Mouse (Mus musculus) ES-E14 (cell line): ENCODE measurements around the gene Per3. TPM values are rescaled to one million over a fixed set of nuclear protein-coding genes. Genes with fewer than 3 reads are reported as not detected.

Experiments
- DNase-seq: peaks from one replicate; pipeline ENCODE4 v3.0.0-alpha.2; 2013; ENCODE audit warnings: low read depth, low spot score
- H3K27ac ChIP-seq: 2 replicates; pipeline ENCODE4 v1.5.1; 2012; ENCODE audit warnings: low read depth, mild to moderate bottlenecking, low read length, moderate library complexity, mixed read lengths; ENCODE audit not compliant: poor library complexity, insufficient read depth, severe bottlenecking
- H3K36me3 ChIP-seq: 2 replicates; pipeline ENCODE4 v1.6.1; 2012; ENCODE audit warnings: mild to moderate bottlenecking, low read length, moderate library complexity, mixed read lengths; ENCODE audit not compliant: control insufficient read depth, poor library complexity, insufficient read depth, severe bottlenecking
- H3K4me1 ChIP-seq, 2 experiments: fragments of 150-350 bp in 1 of 2; sonication (generic) in 1 of 2; 2 replicates each; pipeline ENCODE4 v1.6.1; 2012; ENCODE audit warnings: low read length in 2 of 2, mild to moderate bottlenecking in 1 of 2, mixed read lengths in 1 of 2; ENCODE audit not compliant: control insufficient read depth in 2 of 2, insufficient read depth in 2 of 2, poor library complexity in 1 of 2
- H3K4me3 ChIP-seq, 2 experiments: fragments of 150-350 bp in 1 of 2; sonication (generic) in 1 of 2; 2 replicates each; pipeline ENCODE4 v1.5.1; 2012; ENCODE audit warnings: low read length in 2 of 2, low read depth in 1 of 2, mild to moderate bottlenecking in 1 of 2, mixed read lengths in 1 of 2; ENCODE audit not compliant: insufficient read depth in 1 of 2, poor library complexity in 1 of 2, severe bottlenecking in 1 of 2
- H3K9ac ChIP-seq: 2 replicates; pipeline ENCODE4 v1.6.1; 2012; ENCODE audit warnings: low read depth, mild to moderate bottlenecking, low read length, mixed read lengths; ENCODE audit not compliant: poor library complexity, insufficient read depth, severe bottlenecking
- H3K9me3 ChIP-seq: fragments of 150-350 bp; sonication (generic); 2 replicates; pipeline ENCODE4 v1.6.1; 2012; ENCODE audit warnings: low read depth, mild to moderate bottlenecking, low read length; ENCODE audit not compliant: control insufficient read depth, insufficient read depth
- CHD2 ChIP-seq: IDR thresholded peaks from 2 replicates; pipeline ENCODE4 v1.6.1; 2014; ENCODE audit warnings: mild to moderate bottlenecking, low read depth, low read length, inconsistent platforms
- HCFC1 ChIP-seq: IDR thresholded peaks from 2 replicates; pipeline ENCODE4 v1.6.1; 2012; ENCODE audit warnings: low read length, inconsistent platforms, borderline replicate concordance; ENCODE audit not compliant: insufficient read depth
- MAFK ChIP-seq: IDR thresholded peaks from 2 replicates; pipeline ENCODE4 v1.6.1; 2014; ENCODE audit warnings: mild to moderate bottlenecking, low read depth, low read length, inconsistent platforms; ENCODE audit not compliant: insufficient read depth
- ZC3H11A ChIP-seq: IDR thresholded peaks from 2 replicates; pipeline ENCODE4 v1.6.1; 2012; ENCODE audit warnings: low read depth, mild to moderate bottlenecking, inconsistent platforms, low read length, borderline replicate concordance
- ZNF384 ChIP-seq: IDR thresholded peaks from 2 replicates; pipeline ENCODE4 v1.6.1; 2012; ENCODE audit warnings: low read depth, low read length, inconsistent platforms
- in situ Hi-C, 2 experiments: fragments of 600-800 bp; cut with MboI; formaldehyde crosslinking; loops; one replicate each; pipeline ENCODE4 v1.15.1; 2025; ENCODE audit warnings: low sequenced_read_pairs in 2 of 2, inconsistent platforms in 1 of 2; ENCODE audit not compliant: unreplicated experiment in 2 of 2
- total RNA-seq: library from RNA; depleted of rRNA; stranded (reverse); fragments of 300-350 nt; gene quantifications from 2 replicates; pipeline ENCODE4 v1.2.3, GENCODE M21; 2012

Gene Per3
- total RNA-seq, 1 experiment, result 2.4 TPM

GRCm38 (mm10) chr4:151057347-151058321 lies 13.2 kb upstream of the Per3 start, which contains the start of gene Vamp3:
Gene Vamp3, minus strand, starts transcription at chr4:151057963.
- no peaks in the 10 kb centered on the region for H3K9me3 ChIP-seq
- TF ChIP-seq MAFK, result no peak
- peak; percentile 50; the same call in 1 of the 2 replicates for TF ChIP-seq CHD2
- H3K4me3 ChIP-seq, result peak within 1 kb of the TSS; percentile 84 to 85
- DNase-seq, result peak; percentile 95
- H3K9ac ChIP-seq, result peak within 1 kb of the TSS; percentile 89
- H3K36me3 ChIP-seq, result peaks cover 4% of the 10 kb centered on the region; the same call in 1 of the 2 replicates
- in situ Hi-C loops, result no loop called here
- H3K4me1 ChIP-seq, result no peaks in the 10 kb centered on the region
- peak within 1 kb of the TSS; percentile 32 for H3K27ac ChIP-seq

- no peak for DNase-seq
- Histone ChIP-seq H3K9ac (no peak overlapping the region), H3K4me1 (no peaks in the 10 kb centered on the region), H3K36me3 (peaks cover 8% of the 10 kb centered on the region; the same call in 1 of the 2 replicates), H3K4me3 (no peak overlapping the region), H3K27ac (no peak overlapping the region), H3K9me3 (no peaks in the 10 kb centered on the region)
- in situ Hi-C loops, result no loop called here
- TF ChIP-seq CHD2 (no peak), ZNF384 (no peak), ZC3H11A (no peak), HCFC1 (no peak), MAFK (no peak)
These were observed 6.7 kb upstream of the Per3 start for GRCm38 (mm10) chr4:151051162-151051561.

- no peak overlapping the region for H3K4me3 ChIP-seq
- no peaks in the 10 kb centered on the region for H3K9me3 ChIP-seq
- H3K36me3 ChIP-seq, result peaks cover 6% of the 10 kb centered on the region; the same call in 1 of the 2 replicates
- no peak overlapping the region for H3K27ac ChIP-seq
- DNase-seq, result no peak
- peaks cover 3% of the 10 kb centered on the region in 2 experiments; a peak in 2 of 4 replicates for H3K4me1 ChIP-seq
- in situ Hi-C loops, result no loop called here
- TF ChIP-seq HCFC1 (no peak), MAFK (no peak), ZC3H11A (no peak), CHD2 (no peak), ZNF384 (no peak)
- no peak overlapping the region for H3K9ac ChIP-seq
These were observed 2.1 kb upstream of the Per3 start for GRCm38 (mm10) chr4:151046524-151046923.

GRCm38 (mm10) chr4:151044944-151045570 lies 592 bp upstream of the Per3 start:
- Histone ChIP-seq H3K27ac (no peak overlapping the region), H3K36me3 (peaks cover 2% of the 10 kb centered on the region; the same call in 1 of the 2 replicates), H3K4me3 (peak overlapping the region; percentile 65 to 73), H3K4me1 (peaks cover 3% of the 10 kb centered on the region in 2 experiments; a peak in 2 of 4 replicates), H3K9ac (peak overlapping the region; percentile 26; the same call in 1 of the 2 replicates), H3K9me3 (no peaks in the 10 kb centered on the region)
- no peak for TF ChIP-seq HCFC1
- no peak for TF ChIP-seq CHD2
- no peak for TF ChIP-seq ZNF384
- no peak for TF ChIP-seq ZC3H11A
- TF ChIP-seq MAFK, result no peak
- in situ Hi-C loops, result no loop called here
- no peak for DNase-seq
